Mouse (Mus musculus) midbrain, embryonic 10.5 days (tissue): Measurements from ENCODE around the gene Pnpt1. TPM values are rescaled to one million over a fixed set of nuclear protein-coding genes. Genes with fewer than 3 reads are reported as not detected.

Source experiments
- DNase-seq: peaks from one replicate; pipeline ENCODE4 v3.0.0-alpha.2; 2017; ENCODE audit warnings: low spot score
- H3K27ac ChIP-seq: fragments of 300-500 bp; sonication (generic); replicated peaks from 2 replicates; pipeline ENCODE4 v1.5.1; 2016; ENCODE audit warnings: mild to moderate bottlenecking
- H3K27me3 ChIP-seq: fragments of 300-500 bp; sonication (generic); 2 replicates; pipeline ENCODE4 v1.6.1; 2016; ENCODE audit warnings: low read depth, mild to moderate bottlenecking; ENCODE audit not compliant: poor library complexity, severe bottlenecking
- H3K36me3 ChIP-seq: fragments of 300-500 bp; sonication (generic); 2 replicates; pipeline ENCODE4 v1.6.1; 2016; ENCODE audit warnings: mild to moderate bottlenecking, moderate library complexity
- H3K4me1 ChIP-seq: fragments of 300-500 bp; sonication (generic); 2 replicates; pipeline ENCODE4 v1.6.1; 2016
- H3K4me3 ChIP-seq: fragments of 300-500 bp; sonication (generic); 2 replicates; pipeline ENCODE4 v1.5.1; 2016; ENCODE audit warnings: mild to moderate bottlenecking, moderate library complexity
- H3K9me3 ChIP-seq: fragments of 300-500 bp; sonication (generic); replicated peaks from 2 replicates; pipeline ENCODE4 v1.6.1; 2016; ENCODE audit warnings: mild to moderate bottlenecking
- WGBS: fragments of 180-500 bp; shearing (Covaris S2); methylation state at CpG from one replicate; pipeline ENCODE4 v1.1.7; 2016; 5-methylcytosine and 5-hydroxymethylcytosine counted together
- polyA plus RNA-seq: library from polyadenylated mRNA; unstranded; fragments of >200 nt; fragmentation: Nextera tagmentation; extraction: Ambion mirVana; gene quantifications from 2 replicates; pipeline ENCODE4 v1.2.1, GENCODE M21; 2016

The Pnpt1 gene
- 37.3 and 42.3 TPM in 2 replicates for polyA plus RNA-seq

DNA sequence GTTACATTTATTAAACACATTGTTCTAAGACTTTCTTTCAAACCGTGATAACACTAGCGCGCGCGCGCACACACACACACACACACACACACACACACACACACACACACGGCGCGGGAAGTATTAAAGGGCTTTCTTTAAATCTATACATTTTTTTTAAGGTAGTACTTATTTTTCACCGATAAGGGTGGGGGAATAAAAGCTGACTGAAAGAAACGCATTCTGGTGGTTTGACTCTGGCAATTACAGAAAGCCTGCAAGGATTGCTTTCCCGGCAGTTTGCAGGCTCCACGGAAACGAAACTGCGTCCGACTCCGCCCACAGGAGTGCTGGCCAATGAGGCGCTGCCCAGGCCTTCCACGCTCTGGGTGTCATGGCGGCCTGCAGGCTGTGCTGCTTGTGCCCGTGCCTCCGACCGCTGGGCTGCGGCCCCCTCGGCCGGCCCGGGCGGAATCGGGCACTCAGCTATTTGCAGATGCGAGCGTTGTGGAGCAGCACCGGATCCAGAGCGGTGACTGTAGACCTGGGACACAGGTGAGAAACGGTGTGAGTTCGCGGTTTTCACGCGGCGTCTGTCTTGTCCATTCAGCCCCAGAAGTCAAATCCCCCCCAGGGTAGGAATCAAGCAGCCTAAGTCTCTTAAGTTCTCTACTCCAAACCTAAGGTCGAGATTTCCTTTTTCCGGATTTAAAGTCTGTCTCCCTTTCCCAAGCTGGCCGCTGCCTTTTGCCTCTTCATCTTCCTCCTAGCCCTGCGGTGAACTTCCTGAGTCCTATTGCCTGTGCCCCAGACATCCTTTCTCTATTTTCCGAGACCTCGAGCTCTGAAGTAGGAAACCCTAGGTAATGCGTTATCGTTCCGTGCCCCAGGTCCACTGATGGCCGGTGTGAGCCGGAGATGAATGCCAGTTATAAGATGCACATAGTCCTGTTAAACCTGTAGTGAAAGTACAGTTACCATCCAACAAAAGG, at the start of gene Pnpt1:
Pnpt1 (plus strand) TSS at position 360 of the 971 bp plus-strand sequence.
- Histone ChIP-seq H3K36me3 (peaks cover 23% of the 10 kb centered on the region), H3K27ac (peak within 1 kb of the TSS; percentile 92), H3K9me3 (no peaks in the 10 kb centered on the region), H3K4me1 (peaks cover 10% of the 10 kb centered on the region), H3K27me3 (no peaks in the 10 kb centered on the region), H3K4me3 (peak within 1 kb of the TSS; percentile 86)
- peak; percentile 93 for DNase-seq
- WGBS = 8% methylated on average over 50 of the region's 50 CpGs

DNA sequence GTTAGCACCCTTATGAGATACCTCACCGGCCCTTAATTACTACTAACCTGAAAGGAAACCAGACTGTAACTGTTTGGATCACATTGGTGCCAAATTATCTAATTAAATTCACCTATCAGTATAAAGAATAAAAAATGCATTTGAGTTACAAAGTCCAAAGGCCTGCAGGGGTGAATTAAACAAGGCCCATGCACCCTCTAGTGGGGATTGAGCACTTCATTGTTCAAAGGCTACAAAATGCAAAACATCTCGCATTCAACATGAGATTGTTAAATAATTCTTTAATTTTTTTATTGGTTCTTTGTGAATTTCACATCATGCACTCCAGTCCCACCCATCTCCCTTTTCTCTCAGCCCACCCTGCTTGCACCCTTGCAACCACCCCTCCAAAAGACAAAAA, 38.1 kb upstream of the Pnpt1 start:
- H3K9me3 ChIP-seq = no peaks in the 10 kb centered on the region
- DNase-seq = no peak
- 84% methylated on average over 2 of the region's 2 CpGs for WGBS
- H3K27me3 ChIP-seq = no peaks in the 10 kb centered on the region
- no peaks in the 10 kb centered on the region for H3K4me1 ChIP-seq
- no peak overlapping the region for H3K4me3 ChIP-seq
- H3K27ac ChIP-seq = no peak overlapping the region
- H3K36me3 ChIP-seq = no peaks in the 10 kb centered on the region

DNA sequence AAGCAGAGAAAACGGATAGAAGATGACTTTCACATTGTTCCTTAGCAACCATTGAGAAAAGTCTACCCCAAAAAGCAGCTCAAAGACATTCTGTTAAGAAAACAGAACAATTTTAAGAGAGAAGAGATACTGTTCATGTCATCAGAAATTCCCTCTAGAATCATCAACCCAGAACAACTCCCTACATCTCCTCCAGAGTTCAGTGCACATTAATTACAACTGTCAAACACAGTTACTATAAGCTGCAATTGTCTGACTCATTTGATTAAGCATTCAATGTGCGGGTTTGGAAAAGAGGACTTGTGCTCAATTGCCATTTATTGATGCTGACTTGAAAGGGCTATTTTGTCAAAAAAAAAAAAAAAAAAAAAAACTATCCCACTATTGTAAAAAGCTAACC, 31.6 kb upstream of the Pnpt1 start:
- Histone ChIP-seq H3K4me3 (no peak overlapping the region), H3K27ac (no peak overlapping the region), H3K4me1 (no peaks in the 10 kb centered on the region), H3K27me3 (no peaks in the 10 kb centered on the region), H3K9me3 (no peaks in the 10 kb centered on the region), H3K36me3 (no peaks in the 10 kb centered on the region)
- no peak for DNase-seq
- WGBS = 49% methylated on average over 2 of the region's 2 CpGs

DNA sequence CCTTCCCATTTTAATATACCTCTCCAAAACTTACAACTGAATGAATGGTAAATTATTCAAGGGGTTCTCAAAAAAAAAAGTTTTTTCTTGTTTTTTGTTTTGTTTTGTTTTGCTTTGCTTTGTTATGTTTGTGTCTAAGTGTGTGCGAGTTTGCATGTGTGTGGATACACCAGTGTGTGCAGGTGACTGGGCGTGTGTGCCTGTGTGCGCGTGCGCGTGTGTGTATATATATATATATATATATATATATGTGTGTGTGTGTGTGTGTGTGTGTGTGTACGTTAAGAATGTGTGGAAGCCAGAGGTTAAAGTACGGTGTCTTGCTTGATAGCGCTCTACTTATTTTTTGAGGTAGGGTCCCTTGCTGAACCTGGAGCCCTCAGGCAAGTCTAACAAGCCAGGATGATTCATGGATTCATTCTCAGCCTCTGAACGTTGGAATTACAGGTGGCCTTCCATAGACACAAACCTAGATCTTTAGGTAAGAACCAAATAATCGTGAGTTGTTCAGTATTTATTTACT, 621 bp upstream of the Pnpt1 start:
- WGBS = 74% methylated on average over 11 of the region's 11 CpGs
- no peaks in the 10 kb centered on the region for H3K27me3 ChIP-seq
- H3K9me3 ChIP-seq = no peaks in the 10 kb centered on the region
- H3K36me3 ChIP-seq = peaks cover 15% of the 10 kb centered on the region
- H3K27ac ChIP-seq = peak overlapping the region; percentile 92
- peak overlapping the region; percentile 86 for H3K4me3 ChIP-seq
- no peak for DNase-seq
- peaks cover 10% of the 10 kb centered on the region for H3K4me1 ChIP-seq

DNA sequence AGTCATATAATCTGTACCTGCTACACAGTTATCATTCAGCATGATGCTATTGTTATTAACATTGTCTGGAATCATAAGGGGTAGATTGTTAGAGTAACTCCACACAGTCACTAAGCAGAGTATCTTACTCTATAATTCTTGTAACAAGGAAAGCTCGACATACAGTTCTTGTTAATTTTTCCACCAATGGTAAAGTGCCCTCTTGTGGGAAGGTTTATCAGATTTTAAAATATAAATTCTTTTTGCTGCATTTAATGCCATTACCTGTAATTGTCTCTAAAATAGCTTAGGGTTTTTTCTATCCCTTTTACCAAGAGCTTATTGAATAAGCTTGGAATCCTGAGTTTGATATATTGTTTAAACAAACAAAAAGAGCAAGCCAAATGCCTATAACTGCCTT, 10.1 kb downstream of the Pnpt1 start:
- Histone ChIP-seq H3K36me3 (peaks cover 82% of the 10 kb centered on the region), H3K4me3 (no peak overlapping the region), H3K4me1 (no peaks in the 10 kb centered on the region), H3K27me3 (no peaks in the 10 kb centered on the region), H3K27ac (no peak overlapping the region), H3K9me3 (no peaks in the 10 kb centered on the region)
- 76% methylated on average over 1 of the region's 1 CpGs for WGBS
- DNase-seq = no peak

DNA sequence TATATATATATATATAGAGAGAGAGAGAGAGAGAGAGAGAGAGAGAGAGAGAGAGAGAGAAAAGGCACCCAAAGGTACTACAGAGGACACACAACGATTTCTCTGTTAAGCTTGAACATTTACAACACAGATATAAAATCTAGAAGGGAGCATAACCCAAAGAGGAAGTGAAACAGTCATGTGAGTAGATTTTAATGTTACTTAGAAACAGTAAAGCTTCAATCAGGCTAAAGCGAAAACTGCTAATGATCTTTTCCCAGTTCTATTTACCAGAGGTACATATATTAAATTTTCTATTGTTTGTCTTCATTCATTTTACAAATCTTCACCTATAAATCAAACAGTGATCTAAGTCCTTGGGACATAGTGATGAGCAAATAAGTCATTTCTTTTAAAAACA, 18.4 kb downstream of the Pnpt1 start:
- no peaks in the 10 kb centered on the region for H3K27me3 ChIP-seq
- DNase-seq = no peak
- no peak overlapping the region for H3K27ac ChIP-seq
- no peaks in the 10 kb centered on the region for H3K9me3 ChIP-seq
- H3K36me3 ChIP-seq = peaks cover 77% of the 10 kb centered on the region
- no peaks in the 10 kb centered on the region for H3K4me1 ChIP-seq
- no peak overlapping the region for H3K4me3 ChIP-seq
- WGBS = 88% methylated on average over 2 of the region's 2 CpGs

DNA sequence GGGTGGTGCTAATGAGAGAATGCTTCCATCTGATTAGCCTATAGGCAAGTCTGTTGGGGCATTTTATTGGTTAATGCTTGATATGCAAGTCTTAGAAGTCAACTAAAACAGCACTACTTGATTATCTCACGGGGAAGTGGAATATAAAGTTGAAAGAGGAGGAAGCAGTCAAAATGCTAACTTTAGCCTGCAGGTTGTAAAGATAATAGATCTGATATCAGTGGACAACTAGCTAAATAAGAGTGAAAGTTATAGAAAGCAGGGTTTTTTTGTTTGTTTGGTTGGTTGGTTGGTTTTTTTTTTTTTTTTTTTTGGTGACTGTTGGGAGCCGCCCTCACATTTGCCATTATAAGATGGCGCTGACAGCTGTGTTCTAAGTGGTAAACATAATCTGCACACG, 33.0 kb downstream of the Pnpt1 start:
- no peaks in the 10 kb centered on the region for H3K9me3 ChIP-seq
- peaks cover 50% of the 10 kb centered on the region for H3K36me3 ChIP-seq
- H3K27ac ChIP-seq = no peak overlapping the region
- no peaks in the 10 kb centered on the region for H3K27me3 ChIP-seq
- H3K4me1 ChIP-seq = no peaks in the 10 kb centered on the region
- WGBS = 98% methylated on average over 4 of the region's 4 CpGs
- no peak overlapping the region for H3K4me3 ChIP-seq
- no peak for DNase-seq

DNA sequence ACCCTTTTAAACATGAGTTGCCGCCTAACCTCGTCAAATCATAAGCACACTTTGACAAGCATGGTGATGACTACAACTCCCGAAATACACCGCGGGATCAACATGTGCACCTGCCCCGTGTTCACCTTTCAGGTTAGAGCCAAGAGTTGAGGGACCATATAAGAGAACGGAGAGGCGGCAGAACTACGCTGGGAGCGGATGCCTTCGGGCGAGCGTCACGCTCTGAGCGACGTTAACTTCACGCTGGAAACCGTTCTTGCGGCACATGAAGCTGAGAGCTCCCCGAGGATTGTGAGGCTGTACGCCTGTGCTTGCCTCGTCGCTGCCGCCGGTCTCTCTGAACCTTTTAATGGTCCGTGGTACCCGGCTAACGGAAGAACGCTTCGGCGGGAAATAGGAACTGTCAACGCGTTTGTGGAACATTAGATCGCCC, 41.4 kb downstream of the Pnpt1 start:
- Histone ChIP-seq H3K36me3 (no peaks in the 10 kb centered on the region), H3K4me1 (peaks cover 35% of the 10 kb centered on the region), H3K4me3 (peak overlapping the region; percentile 93), H3K27me3 (no peaks in the 10 kb centered on the region), H3K9me3 (no peaks in the 10 kb centered on the region), H3K27ac (peak overlapping the region; percentile 99)
- under 1% methylated on average over 34 of the region's 34 CpGs for WGBS
- peak; percentile 41 for DNase-seq

DNA sequence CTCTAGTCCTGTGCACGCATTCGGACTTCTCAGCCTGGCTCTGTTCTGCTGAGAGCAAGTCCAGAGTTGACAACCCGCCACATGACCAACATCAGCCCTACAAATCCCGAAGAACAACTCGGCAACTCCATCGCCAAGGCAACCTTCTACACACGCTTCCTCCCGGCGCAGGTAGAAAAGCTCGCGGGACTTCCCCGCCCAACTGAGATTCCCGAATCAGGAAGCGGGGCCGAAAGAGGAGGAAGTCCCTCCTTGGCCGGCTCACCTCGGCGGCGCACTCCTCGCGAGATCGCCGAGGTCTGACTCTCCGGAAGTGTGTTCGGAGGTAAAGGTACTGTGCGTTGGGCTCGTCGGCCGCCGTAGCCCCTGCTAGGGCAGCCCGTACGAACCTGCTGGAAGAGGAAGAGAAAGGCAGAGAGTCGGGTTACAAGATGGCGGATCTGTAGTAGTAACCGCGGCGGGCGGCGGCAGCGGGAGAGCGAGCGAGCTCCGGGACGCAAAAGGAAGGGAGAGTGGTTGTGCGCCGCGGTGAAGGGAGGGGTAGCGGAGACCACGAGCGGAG, 42.1 kb downstream of the Pnpt1 start, which contains the start of gene Ppp4r3b:
Ppp4r3b (plus strand) TSS at position 328 of the 562 bp plus-strand sequence.
- under 1% methylated on average over 50 of the region's 50 CpGs for WGBS
- peak; percentile 97 for DNase-seq
- H3K27me3 ChIP-seq = no peaks in the 10 kb centered on the region
- no peaks in the 10 kb centered on the region for H3K36me3 ChIP-seq
- H3K27ac ChIP-seq = peak within 1 kb of the TSS; percentile 99
- peak within 1 kb of the TSS; percentile 93 for H3K4me3 ChIP-seq
- peaks cover 35% of the 10 kb centered on the region for H3K4me1 ChIP-seq
- H3K9me3 ChIP-seq = no peaks in the 10 kb centered on the region

DNA sequence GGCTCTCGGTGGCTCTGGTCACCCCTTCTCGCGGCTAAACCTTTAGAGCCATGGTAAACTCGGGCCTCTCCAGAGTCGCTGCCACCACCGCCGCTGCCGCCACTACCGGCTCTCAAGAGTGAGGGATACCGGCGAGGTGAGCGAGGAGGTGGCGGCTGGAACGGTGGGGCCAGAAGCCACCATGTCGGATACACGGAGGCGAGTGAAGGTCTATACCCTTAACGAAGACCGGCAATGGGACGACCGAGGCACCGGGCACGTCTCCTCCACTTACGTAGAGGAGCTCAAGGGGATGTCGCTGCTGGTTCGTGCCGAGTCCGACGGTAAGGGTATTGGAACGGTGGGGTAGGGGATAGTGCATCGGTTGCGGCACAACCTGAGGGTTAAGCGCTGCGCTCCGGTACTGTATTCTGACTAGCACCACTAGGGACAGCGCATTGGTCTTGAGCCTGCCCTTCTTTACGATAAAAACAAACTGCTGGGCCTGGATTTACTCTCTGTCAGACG, 42.6 kb downstream of the Pnpt1 start:
- peaks cover 35% of the 10 kb centered on the region for H3K4me1 ChIP-seq
- DNase-seq = peak; percentile 68
- H3K4me3 ChIP-seq = peak overlapping the region; percentile 93
- H3K27me3 ChIP-seq = no peaks in the 10 kb centered on the region
- H3K27ac ChIP-seq = peak overlapping the region; percentile 99
- H3K9me3 ChIP-seq = no peaks in the 10 kb centered on the region
- WGBS = under 1% methylated on average over 38 of the region's 38 CpGs
- no peaks in the 10 kb centered on the region for H3K36me3 ChIP-seq

DNA sequence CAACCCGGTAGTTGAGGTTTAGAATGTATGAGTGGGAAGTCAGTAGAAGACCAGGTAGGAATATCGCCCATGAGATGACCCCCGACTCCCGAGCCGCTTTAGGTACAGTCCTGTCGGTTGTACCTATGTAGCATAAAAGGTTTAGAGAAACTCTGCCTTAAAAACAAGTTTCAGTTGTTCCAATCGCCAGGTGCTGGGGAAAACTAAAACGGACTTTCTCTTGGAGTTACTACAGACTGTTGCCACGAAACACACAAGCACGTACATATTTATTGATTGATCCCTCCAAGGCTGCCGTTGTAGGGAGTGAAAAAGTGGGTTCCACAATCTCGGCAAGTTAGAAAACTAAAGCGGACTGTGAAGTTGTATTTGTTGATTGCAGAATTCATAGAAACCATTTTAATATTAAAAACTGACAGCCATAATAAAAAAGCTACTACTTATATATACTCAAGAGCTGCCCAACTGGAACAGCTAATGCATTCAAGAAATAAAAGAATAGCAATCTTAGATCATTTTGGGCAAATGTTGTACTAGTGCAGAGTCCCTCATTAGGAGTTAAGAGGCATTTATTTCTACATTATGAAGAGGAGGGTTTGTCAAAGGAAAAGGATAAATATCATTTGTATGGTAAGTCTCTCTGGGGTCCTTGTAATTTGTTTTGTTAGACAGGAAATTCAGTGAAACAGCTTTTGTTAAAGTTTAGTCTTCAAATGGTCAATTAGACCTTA, 43.3 kb downstream of the Pnpt1 start:
- no peaks in the 10 kb centered on the region for H3K27me3 ChIP-seq
- H3K27ac ChIP-seq = peak overlapping the region; percentile 99
- no peak for DNase-seq
- H3K9me3 ChIP-seq = no peaks in the 10 kb centered on the region
- H3K36me3 ChIP-seq = 0 out of 2 replicates have a peak, but pooled peaks cover 2% of the 10 kb centered on the region
- H3K4me1 ChIP-seq = peaks cover 35% of the 10 kb centered on the region
- 12% methylated on average over 13 of the region's 13 CpGs for whole genome bisulfite sequencing
- peak overlapping the region; percentile 93 for H3K4me3 ChIP-seq

DNA sequence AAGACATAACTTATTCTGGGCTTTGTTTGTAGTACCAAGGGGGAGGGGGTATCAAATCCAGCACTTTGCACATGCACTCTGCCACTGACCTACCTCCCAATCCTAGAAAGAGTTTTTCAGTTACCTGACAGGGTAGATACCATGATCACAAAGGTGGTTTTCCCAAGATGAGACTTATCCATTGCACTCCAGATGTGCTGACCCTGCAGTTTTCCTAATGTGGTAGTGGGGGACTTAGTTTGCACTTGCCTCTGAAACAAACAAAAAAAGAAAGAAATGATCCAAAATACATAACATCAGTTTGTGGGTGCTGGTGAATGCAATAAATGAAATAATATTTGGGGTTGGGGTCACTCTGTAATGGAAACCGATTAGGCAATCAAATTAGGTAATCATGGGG, 48.8 kb downstream of the Pnpt1 start:
- WGBS = 95% methylated on average over 1 of the region's 1 CpGs

More for the DNA sequence above, 48.8 kb downstream of the Pnpt1 start:
- Histone ChIP-seq H3K27me3 (no peaks in the 10 kb centered on the region), H3K27ac (no peak overlapping the region), H3K4me3 (no peak overlapping the region), H3K9me3 (no peaks in the 10 kb centered on the region), H3K36me3 (peaks cover 36% of the 10 kb centered on the region), H3K4me1 (peaks cover 7% of the 10 kb centered on the region)
- no peak for DNase-seq
